Mouse (Mus musculus) embryonic fibroblast, embryonic 13.5 days (primary cell): Measurements from ENCODE around the gene Kcnip4.

Experiments
- CTCF ChIP-seq: IDR thresholded peaks from 2 replicates; pipeline ENCODE4 v1.5.1; 2011; ENCODE audit warnings: mild to moderate bottlenecking, control low read depth, low read length, moderate library complexity, borderline replicate concordance; ENCODE audit not compliant: insufficient read depth
- POLR2A ChIP-seq: IDR thresholded peaks from 2 replicates; pipeline ENCODE4 v1.6.1; 2011; ENCODE audit warnings: low read depth, mild to moderate bottlenecking, control low read depth, low read length, moderate library complexity

DNA sequence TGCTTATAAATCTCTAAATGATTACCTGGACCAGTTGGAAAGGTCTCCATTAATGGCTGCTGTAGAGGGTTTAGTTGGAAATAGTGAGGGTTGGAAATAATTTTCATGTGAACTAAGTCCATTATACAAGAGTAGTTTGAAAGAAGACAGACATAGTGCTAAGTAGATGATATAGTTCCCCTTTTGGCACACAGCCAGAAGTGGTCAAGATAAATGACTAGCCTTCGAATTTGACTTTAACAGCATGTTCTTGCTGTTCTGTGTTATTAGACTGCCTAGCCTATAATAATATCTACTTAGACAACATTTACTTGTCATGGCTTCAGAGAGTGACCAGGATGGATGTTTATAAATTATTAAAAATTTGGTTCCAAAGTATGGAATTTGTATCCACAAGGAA is 941.3 kb downstream of the Kcnip4 start:
- TF ChIP-seq CTCF (no peak), POLR2A (no peak)
